Mouse (Mus musculus) cortical plate, adult 2 months (tissue): ENCODE measurements around the gene Gnb3.

Experiments
- CTCF ChIP-seq: fragments of 200-500 bp; IDR thresholded peaks from 2 replicates; pipeline ENCODE4 v1.5.1; 2011; ENCODE audit warnings: mild to moderate bottlenecking, control low read depth, low read length; ENCODE audit not compliant: insufficient read depth; ENCODE audit errors: extremely low read depth
- POLR2A ChIP-seq: fragments of 200-500 bp; IDR thresholded peaks from 2 replicates; pipeline ENCODE4 v1.6.1; 2011; ENCODE audit warnings: mild to moderate bottlenecking, low read length, control low read depth; ENCODE audit not compliant: insufficient read depth; ENCODE audit errors: extremely low read depth

GRCm38 (mm10) chr6:124865766-124866362 is 25.8 kb upstream of the Gnb3 start:
- no peak for TF ChIP-seq POLR2A
- no peak for TF ChIP-seq CTCF
